Mouse (Mus musculus): ENCODE results near the gene Il34. TPM values are rescaled to one million over a fixed set of nuclear protein-coding genes. Genes with fewer than 3 reads are reported as not detected.

Il34 gene
- polyA plus RNA-seq, 1 experiment from 2014 or later = 1.0 TPM

- WGBS = 84% methylated on average over 6 of the region's 6 CpGs
- Histone ChIP-seq H3K4me1 (no peaks in the 10 kb centered on the region), H3K4me3 (no peak overlapping the region), H3K9ac (no peak overlapping the region), H3K36me3 (no peaks in the 10 kb centered on the region), H3K27me3 (replicated peaks) (no peaks in the 10 kb centered on the region), H3K9me3 (no peaks in the 10 kb centered on the region), H3K27ac (no peak overlapping the region), H3K4me2 (replicated peaks) (no peak overlapping the region)
- no peak for ATAC-seq (ENCODE audit: low FRiP score, low read depth)
These were observed 38.5 kb downstream of the Il34 start for GRCm38 (mm10) chr8:110767261-110767660.

- H3K4me3 ChIP-seq = no peak overlapping the region
- H3K27me3 ChIP-seq (replicated peaks) = no peaks in the 10 kb centered on the region
- no peak for ATAC-seq (ENCODE audit: low FRiP score, low read depth)
- no peaks in the 10 kb centered on the region for H3K4me1 ChIP-seq
- no peak overlapping the region for H3K9ac ChIP-seq
- no peak overlapping the region for H3K4me2 ChIP-seq (replicated peaks)
- H3K27ac ChIP-seq = no peak overlapping the region
- no peaks in the 10 kb centered on the region for H3K9me3 ChIP-seq
- no peaks in the 10 kb centered on the region for H3K36me3 ChIP-seq
- WGBS = 61% methylated on average over 3 of the region's 3 CpGs
These were observed 41.1 kb downstream of the Il34 start for GRCm38 (mm10) chr8:110764671-110765070.

- Histone ChIP-seq H3K36me3 (no peaks in the 10 kb centered on the region), H3K9ac (no peak overlapping the region), H3K4me2 (replicated peaks) (no peak overlapping the region), H3K9me3 (no peaks in the 10 kb centered on the region), H3K4me1 (no peaks in the 10 kb centered on the region), H3K27me3 (replicated peaks) (no peaks in the 10 kb centered on the region), H3K27ac (no peak overlapping the region), H3K4me3 (no peak overlapping the region)
- WGBS = 67% methylated on average over 6 of the region's 6 CpGs
- no peak for ATAC-seq (ENCODE audit: low FRiP score, low read depth)
These were observed 43.7 kb downstream of the Il34 start for GRCm38 (mm10) chr8:110761988-110762387.

GRCm38 (mm10) chr8:110761185-110761584 lies 44.5 kb downstream of the Il34 start:
- 64% methylated on average over 5 of the region's 5 CpGs for WGBS
- no peaks in the 10 kb centered on the region for H3K27me3 ChIP-seq (replicated peaks)
- no peak for ATAC-seq (ENCODE audit: low FRiP score, low read depth)
- H3K27ac ChIP-seq = no peak overlapping the region
- no peak overlapping the region for H3K4me2 ChIP-seq (replicated peaks)
- no peak overlapping the region for H3K4me3 ChIP-seq
- H3K9me3 ChIP-seq = no peaks in the 10 kb centered on the region
- no peak overlapping the region for H3K9ac ChIP-seq
- no peaks in the 10 kb centered on the region for H3K36me3 ChIP-seq
- H3K4me1 ChIP-seq = no peaks in the 10 kb centered on the region

- Histone ChIP-seq H3K4me3 (no peak overlapping the region), H3K4me2 (replicated peaks) (no peak overlapping the region), H3K4me1 (no peaks in the 10 kb centered on the region), H3K9ac (no peak overlapping the region), H3K36me3 (no peaks in the 10 kb centered on the region), H3K27me3 (replicated peaks) (no peaks in the 10 kb centered on the region), H3K9me3 (no peaks in the 10 kb centered on the region), H3K27ac (no peak overlapping the region)
- 80% methylated on average over 7 of the region's 7 CpGs for WGBS
- no peak for ATAC-seq (ENCODE audit: low FRiP score, low read depth)
These were observed 45.3 kb downstream of the Il34 start for GRCm38 (mm10) chr8:110760280-110760940.

GRCm38 (mm10) chr8:110756196-110756595 lies 49.5 kb downstream of the Il34 start:
- H3K4me3 ChIP-seq = no peak overlapping the region
- H3K4me2 ChIP-seq (replicated peaks) = no peak overlapping the region
- H3K4me1 ChIP-seq = 0 out of 2 replicates have a peak, but pooled peaks cover 3% of the 10 kb centered on the region
- no peak overlapping the region for H3K9ac ChIP-seq
- H3K9me3 ChIP-seq = no peaks in the 10 kb centered on the region
- whole genome bisulfite sequencing = 87% methylated on average over 5 of the region's 5 CpGs
- H3K36me3 ChIP-seq = no peaks in the 10 kb centered on the region
- H3K27me3 ChIP-seq (replicated peaks) = no peaks in the 10 kb centered on the region
- no peak overlapping the region for H3K27ac ChIP-seq
- ATAC-seq (ENCODE audit: low FRiP score, low read depth) = no peak

GRCm38 (mm10) chr8:110755511-110756170 lies 50.1 kb downstream of the Il34 start:
- H3K4me1 ChIP-seq = 0 out of 2 replicates have a peak, but pooled peaks cover 3% of the 10 kb centered on the region
- H3K4me3 ChIP-seq = no peak overlapping the region
- ATAC-seq (ENCODE audit: low FRiP score, low read depth) = no peak
- 60% methylated on average over 15 of the region's 15 CpGs for WGBS
- no peak overlapping the region for H3K4me2 ChIP-seq (replicated peaks)
- H3K36me3 ChIP-seq = no peaks in the 10 kb centered on the region
- no peaks in the 10 kb centered on the region for H3K9me3 ChIP-seq
- H3K27me3 ChIP-seq (replicated peaks) = no peaks in the 10 kb centered on the region
- H3K27ac ChIP-seq = no peak overlapping the region
- H3K9ac ChIP-seq = no peak overlapping the region

- Histone ChIP-seq H3K27me3 (replicated peaks) (no peaks in the 10 kb centered on the region), H3K27ac (no peak overlapping the region), H3K9ac (no peak overlapping the region), H3K4me2 (replicated peaks) (no peak overlapping the region), H3K4me1 (0 out of 2 replicates have a peak, but pooled peaks cover 3% of the 10 kb centered on the region), H3K9me3 (no peaks in the 10 kb centered on the region), H3K36me3 (no peaks in the 10 kb centered on the region), H3K4me3 (no peak overlapping the region)
- ATAC-seq (ENCODE audit: low FRiP score, low read depth) = no peak
- 52% methylated on average over 4 of the region's 4 CpGs for WGBS
These were observed 51.0 kb downstream of the Il34 start for GRCm38 (mm10) chr8:110754713-110755112.

- no peaks in the 10 kb centered on the region for H3K27me3 ChIP-seq (replicated peaks)
- no peak overlapping the region for H3K4me2 ChIP-seq (replicated peaks)
- no peak overlapping the region for H3K9ac ChIP-seq
- no peaks in the 10 kb centered on the region for H3K36me3 ChIP-seq
- 90% methylated on average over 5 of the region's 5 CpGs for WGBS
- H3K9me3 ChIP-seq = no peaks in the 10 kb centered on the region
- no peak overlapping the region for H3K4me3 ChIP-seq
- ATAC-seq (ENCODE audit: low FRiP score, low read depth) = no peak
- 0 out of 2 replicates have a peak, but pooled peaks cover 3% of the 10 kb centered on the region for H3K4me1 ChIP-seq
- no peak overlapping the region for H3K27ac ChIP-seq
These were observed 54.2 kb downstream of the Il34 start for GRCm38 (mm10) chr8:110751490-110751889.

- Histone ChIP-seq H3K27ac (no peak overlapping the region), H3K4me3 (no peak overlapping the region), H3K4me2 (replicated peaks) (no peak overlapping the region), H3K27me3 (replicated peaks) (no peaks in the 10 kb centered on the region), H3K9me3 (no peaks in the 10 kb centered on the region), H3K9ac (no peak overlapping the region), H3K36me3 (no peaks in the 10 kb centered on the region), H3K4me1 (0 out of 2 replicates have a peak, but pooled peaks cover 3% of the 10 kb centered on the region)
- no peak for ATAC-seq (ENCODE audit: low FRiP score, low read depth)
- 50% methylated on average over 13 of the region's 13 CpGs for WGBS
These were observed 55.5 kb downstream of the Il34 start for GRCm38 (mm10) chr8:110750269-110750668.

- no peak overlapping the region for H3K4me2 ChIP-seq (replicated peaks)
- no peaks in the 10 kb centered on the region for H3K4me1 ChIP-seq
- no peaks in the 10 kb centered on the region for H3K9me3 ChIP-seq
- H3K27ac ChIP-seq = no peak overlapping the region
- no peak overlapping the region for H3K4me3 ChIP-seq
- 66% methylated on average over 10 of the region's 10 CpGs for WGBS
- no peak overlapping the region for H3K9ac ChIP-seq
- no peak for ATAC-seq (ENCODE audit: low FRiP score, low read depth)
- H3K27me3 ChIP-seq (replicated peaks) = no peaks in the 10 kb centered on the region
- no peaks in the 10 kb centered on the region for H3K36me3 ChIP-seq
These were observed 56.1 kb downstream of the Il34 start for GRCm38 (mm10) chr8:110749500-110750170.

GRCm38 (mm10) chr8:110746661-110747060 lies 59.1 kb downstream of the Il34 start:
- Histone ChIP-seq H3K4me3 (no peak overlapping the region), H3K4me2 (replicated peaks) (no peak overlapping the region), H3K9me3 (no peaks in the 10 kb centered on the region), H3K36me3 (no peaks in the 10 kb centered on the region), H3K9ac (no peak overlapping the region), H3K27ac (no peak overlapping the region), H3K27me3 (replicated peaks) (no peaks in the 10 kb centered on the region), H3K4me1 (no peaks in the 10 kb centered on the region)
- no peak for ATAC-seq (ENCODE audit: low FRiP score, low read depth)
- WGBS = 65% methylated on average over 9 of the region's 9 CpGs

All from neural tube, embryonic 12.5 days (tissue).